Mouse (Mus musculus) E14TG2a.4 (cell line): ENCODE measurements around the gene Pde4d.

ENCODE experiments used
- CTCF ChIP-seq: conservative IDR thresholded peaks from 2 replicates; pipeline ENCODE4 v1.5.1; 2014; ENCODE audit warnings: low read length
- NANOG ChIP-seq: IDR thresholded peaks from 2 replicates; pipeline ENCODE4 v1.6.1; 2014; ENCODE audit warnings: borderline replicate concordance, low read length, mixed read lengths
- POU5F1 ChIP-seq: IDR thresholded peaks from 2 replicates; pipeline ENCODE4 v1.6.1; 2014; ENCODE audit warnings: low read length, borderline replicate concordance

DNA sequence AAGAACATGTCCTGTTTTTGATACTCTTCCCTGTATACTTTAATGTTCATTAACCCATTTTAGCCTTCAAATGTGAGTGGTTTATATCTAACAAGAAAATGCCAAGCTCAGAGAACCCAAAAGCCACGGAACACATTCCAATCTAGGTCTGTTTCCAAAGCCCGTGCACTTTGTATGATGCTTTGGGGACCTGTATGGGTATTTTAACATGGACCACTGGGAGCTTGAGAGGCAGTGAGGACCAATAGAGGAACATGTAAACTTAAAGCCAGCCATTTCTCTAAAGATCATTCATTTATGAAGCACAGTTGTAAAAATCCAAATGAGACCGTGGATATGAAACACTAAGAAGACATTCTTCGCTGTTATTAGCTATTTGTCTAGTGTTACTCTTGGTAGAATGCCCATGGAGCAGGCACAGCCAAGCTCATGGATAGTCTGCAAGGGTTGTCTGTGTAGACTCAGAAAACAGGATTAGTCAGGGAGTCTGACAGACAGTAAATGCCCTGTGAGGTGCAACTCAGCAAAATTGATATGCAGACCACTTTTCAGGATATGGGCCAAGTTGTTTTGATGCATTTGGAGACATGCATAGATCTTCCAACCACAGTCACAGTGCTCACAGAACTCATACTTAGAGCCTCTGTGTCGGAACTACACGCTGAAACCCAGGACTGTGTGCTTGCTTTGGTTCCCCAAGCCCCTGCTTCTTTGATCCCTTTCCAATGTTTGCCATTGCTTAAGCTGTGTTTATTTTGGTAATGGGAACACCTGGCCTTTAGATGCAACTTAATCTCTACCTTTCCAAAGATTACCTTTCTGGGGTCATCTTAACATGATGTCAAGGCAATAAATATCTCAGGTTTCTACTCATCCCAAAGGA lies 1272.7 kb downstream of the Pde4d start:
- TF ChIP-seq CTCF, result no peak
- no peak for TF ChIP-seq POU5F1
- TF ChIP-seq NANOG, result no peak
